Mouse (Mus musculus): ENCODE measurements at regions not wholly inside any gene's neighbourhood (a gene's known extent, or its start where the extent isn't known, plus 50 kb on each side); places are given as distances from the start of the nearest gene placed in this dataset.
"Not testable (repeated sequence)": the region's sequence is repeated elsewhere in the genome, so short reads cannot be mapped to it uniquely, and the experiment has no call there.

- no peak for ATAC-seq
Measured at GRCm38 (mm10) chr12:71627421-71628339, 203.2 kb upstream of the Daam1 start.

- no peak for ATAC-seq
Measured at GRCm38 (mm10) chr12:71628340-71628738, 202.5 kb upstream of the Daam1 start.

DNA sequence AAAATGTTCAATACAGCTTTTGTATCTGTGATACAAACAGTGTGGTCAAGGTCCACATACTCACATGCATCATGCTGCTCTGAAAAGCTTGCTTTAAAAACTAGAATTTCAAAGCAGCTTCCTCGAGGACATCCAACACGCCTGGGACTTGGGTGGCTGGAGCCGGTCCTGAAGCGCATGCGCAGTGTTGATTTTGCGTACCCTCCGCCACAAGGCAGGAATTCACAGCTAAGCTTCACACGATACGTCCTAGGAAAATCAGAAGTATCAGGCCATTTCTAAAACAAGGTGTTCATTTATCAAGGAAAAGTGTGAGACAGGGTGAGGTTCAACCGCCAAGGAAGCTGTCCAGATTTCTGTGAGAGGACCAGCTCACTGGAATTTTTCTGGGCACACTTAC is 202.1 kb upstream of the Daam1 start:
- no peak for ATAC-seq

DNA sequence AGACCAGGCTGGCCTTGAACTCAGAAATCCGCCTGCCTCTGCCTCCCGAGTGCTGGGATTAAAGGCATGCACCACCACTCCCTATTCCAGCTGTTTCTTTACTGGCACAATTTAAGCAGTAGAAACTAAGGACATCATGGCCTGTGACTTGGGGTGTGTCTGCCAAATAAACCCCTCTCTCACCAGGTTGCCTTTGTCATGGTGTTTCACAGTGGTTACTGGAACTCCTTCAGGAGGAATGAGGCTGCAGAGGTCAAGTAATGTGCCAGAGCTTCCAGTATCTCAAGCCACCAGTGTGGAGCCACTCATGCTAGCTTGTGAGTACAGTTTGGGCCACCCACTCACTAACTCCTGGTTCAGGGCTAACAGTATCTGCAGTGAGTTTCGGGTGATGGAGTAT is 200.5 kb upstream of the Daam1 start:
- no peak for ATAC-seq

GRCm38 (mm10) chr12:71636300-71636699 is 194.6 kb upstream of the Daam1 start:
- no peak for ATAC-seq

- no peak for ATAC-seq
Measured at GRCm38 (mm10) chr12:71637248-71637647, 193.6 kb upstream of the Daam1 start.

DNA sequence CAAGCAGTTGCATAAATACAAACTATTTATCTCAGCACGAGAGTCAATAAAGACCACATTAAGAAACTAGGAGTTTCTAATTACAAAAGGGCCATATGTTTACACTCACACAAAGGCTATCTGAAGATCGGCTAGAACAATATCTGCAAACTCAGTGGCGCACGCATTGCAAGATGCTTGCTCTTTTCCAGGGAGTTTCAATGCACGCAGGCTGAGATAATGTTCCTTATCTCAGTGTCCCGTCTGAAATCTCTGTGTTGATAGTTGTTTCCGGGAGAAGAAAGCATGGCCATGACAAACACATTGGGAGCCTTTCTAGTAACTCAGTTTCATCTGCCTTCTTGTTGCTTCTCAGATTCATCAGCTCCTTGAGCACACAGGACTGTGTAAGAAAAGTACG is 192.6 kb upstream of the Daam1 start:
- ATAC-seq: no peak

DNA sequence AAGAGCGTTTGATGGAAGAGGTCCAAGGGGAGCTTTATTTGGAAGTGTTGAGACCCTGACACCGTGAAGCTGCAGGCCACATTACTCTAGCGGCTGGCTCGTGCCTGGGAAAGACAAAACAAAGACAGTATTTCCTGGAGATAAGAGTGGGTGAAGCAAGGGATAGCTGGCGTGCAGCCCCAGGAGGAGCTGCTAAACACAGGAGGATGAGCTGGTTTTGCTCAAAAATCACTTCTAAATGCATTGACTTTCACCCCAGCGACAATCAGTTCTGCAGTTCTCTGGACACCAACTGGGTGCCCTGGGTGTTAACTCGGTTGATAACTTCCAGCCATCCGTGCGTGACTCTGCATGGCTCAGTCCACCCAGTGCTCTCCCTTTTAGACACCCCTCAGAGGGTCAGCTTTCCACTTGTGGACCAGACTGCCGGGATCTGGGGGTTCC is 190.8 kb upstream of the Daam1 start:
- ATAC-seq: no peak

GRCm38 (mm10) chr12:71641486-71641885 is 189.4 kb upstream of the Daam1 start:
- no peak for ATAC-seq

GRCm38 (mm10) chr12:71642797-71643337 is 188.0 kb upstream of the Daam1 start:
- ATAC-seq: no peak

DNA sequence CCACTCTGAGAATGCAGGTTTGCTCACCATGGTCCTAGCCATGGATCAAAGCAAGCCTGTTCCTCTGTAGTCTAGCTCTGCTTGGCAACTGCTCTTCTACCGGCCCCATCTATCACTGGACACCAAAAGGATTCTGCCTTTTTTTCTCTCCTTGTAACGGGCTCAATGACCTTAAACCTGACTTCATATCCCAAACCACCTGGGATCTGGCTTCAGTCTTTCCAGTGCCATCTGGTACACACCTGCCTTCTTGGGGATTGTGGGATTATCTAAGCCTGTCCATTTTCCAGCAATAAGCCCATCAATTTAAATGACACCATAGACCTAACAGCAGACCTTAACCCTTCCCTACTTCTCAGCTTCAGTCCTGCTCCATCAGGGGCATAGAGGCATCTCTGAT is 179.6 kb upstream of the Daam1 start:
- no peak for ATAC-seq

- ATAC-seq: no peak
Measured at GRCm38 (mm10) chr12:71693346-71694038, 137.4 kb upstream of the Daam1 start.

DNA sequence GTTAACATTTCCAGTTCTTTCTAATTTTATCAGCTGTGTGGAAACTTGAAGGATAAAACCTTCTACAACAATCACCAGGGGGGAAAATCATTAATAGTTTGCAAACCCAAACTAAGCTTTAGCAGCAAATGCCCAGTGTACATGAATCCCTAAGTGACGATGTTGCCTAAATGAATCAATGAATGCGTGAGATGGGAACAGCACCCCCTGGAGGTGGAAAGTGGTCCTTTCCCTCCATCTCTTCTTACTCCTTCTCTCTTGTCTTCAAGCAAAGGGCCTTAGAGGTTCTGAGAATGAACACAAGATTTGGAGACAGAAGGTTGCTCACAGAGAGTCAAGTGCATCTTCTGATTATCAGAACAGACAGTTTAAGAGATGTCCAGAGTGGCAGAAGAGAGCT is 129.1 kb upstream of the Daam1 start:
- ATAC-seq: no peak

- no peak for ATAC-seq
Measured at GRCm38 (mm10) chr12:71702181-71702580, 128.7 kb upstream of the Daam1 start.

- no peak for ATAC-seq
Measured at GRCm38 (mm10) chr12:71703146-71703902, 127.6 kb upstream of the Daam1 start.

DNA sequence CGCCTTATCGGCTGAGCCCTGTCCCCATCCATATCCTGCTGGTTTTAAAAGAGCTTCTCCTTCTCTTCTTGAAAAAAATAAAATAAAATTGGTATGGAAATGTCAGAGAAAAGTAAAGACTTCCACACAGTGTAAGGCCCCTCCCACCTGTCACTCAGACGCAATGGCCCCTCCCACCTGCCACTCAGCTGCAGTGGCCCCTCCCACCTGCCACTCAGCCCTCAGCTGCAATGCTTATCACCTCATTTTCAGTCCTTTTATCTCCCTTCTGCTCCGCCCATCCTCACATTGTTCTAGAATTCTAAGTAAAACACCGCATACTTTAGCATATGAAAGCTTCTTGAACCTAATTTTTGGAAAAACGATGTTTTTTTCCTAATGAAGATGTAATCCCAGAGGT is 126.4 kb upstream of the Daam1 start:
- ATAC-seq: no peak

DNA sequence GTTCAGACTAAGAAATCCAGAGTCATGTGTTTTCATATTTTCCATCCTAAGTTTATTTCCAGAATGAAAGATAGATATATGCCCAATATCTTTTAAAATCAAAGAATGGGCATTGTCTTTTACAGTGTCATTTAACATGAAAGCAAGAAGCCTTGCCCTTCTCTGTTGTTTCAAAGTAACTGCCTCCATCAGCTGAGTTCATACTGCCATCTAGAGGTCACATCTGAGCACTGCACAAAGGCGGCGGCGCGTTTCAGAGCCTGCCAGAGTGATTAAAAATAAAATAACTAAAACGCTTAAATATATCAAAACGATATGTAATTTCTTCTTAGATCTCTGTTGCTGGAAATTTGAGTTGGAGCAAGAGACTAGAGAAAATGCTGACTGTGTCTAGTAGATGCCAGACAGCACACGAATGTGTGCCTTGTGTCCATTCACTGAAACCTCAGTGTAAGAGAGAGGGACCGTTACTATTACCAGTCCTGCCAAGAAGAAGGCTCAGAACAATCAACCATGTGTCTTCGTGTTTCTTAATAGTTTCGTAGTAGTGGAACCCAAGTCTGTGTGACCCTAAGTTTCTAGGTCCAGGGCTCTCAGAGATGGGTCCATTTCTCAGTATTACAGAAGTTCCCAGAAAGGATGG is 123.0 kb upstream of the Daam1 start:
- no peak for ATAC-seq

GRCm38 (mm10) chr12:71714606-71715005 is 116.3 kb upstream of the Daam1 start:
- ATAC-seq: no peak

DNA sequence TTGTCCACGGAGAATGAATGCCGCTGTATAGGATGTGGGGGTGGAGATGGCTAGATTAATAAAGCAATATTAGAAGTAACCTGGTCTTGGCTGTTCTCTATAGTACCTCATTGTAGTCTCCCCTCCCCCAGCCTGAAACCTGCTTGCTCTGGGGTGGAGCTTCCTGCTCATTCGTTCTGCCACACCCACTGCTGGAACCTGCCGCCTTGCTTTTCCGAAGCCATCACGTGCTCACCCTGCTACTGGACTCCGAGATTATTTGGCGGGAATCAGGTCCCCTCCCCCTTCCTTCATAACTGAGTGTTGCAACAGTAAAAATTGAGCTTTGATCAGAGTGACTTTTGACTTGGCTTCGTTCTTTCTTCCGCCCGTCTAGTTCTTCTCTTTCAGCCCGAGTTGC is 112.5 kb upstream of the Daam1 start:
- not testable (repeated sequence) for ATAC-seq

GRCm38 (mm10) chr12:71718911-71719310 is 112.0 kb upstream of the Daam1 start:
- ATAC-seq: no peak

- no peak for ATAC-seq
Measured at GRCm38 (mm10) chr12:71725140-71725539, 105.7 kb upstream of the Daam1 start.

DNA sequence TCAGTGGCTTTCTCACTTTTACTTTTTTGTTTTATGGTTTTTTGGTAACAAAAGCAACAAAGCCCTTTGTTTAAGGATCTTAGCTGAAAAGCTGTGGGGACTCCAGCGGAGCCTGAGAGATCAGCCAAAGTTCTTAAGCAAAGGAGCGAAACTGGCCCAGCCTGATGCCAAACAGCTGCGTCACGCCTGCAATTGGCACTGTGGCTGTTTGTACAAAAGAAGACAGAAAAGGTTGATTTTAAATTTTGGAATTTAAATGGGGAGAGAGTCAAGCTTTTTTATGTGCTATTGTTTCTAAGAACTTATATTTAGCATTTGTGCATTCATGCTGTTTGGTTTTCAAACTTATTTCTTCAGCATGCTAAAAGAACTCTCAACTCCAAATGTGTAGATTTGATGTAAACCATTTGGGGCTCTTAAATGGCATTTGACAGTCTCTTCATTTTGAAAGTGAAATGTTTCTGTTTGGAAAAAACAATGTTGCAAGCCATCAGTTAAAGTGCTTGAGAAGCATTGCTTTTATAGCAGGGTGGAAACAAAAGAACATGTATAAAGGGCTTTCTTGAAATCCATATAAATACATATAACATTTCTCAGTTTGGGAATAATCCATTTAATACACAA is 105.1 kb upstream of the Daam1 start:
- no peak for ATAC-seq
